30 mouse cellular contexts compared by ENCODE assay signal in genomic region chr9:42202271-42202670, GRCm38 (mm10).
"Had no signal": no experiment of that assay in that cellular context is flagged by ENCODE, and none has a peak within 500 bp of the region (broad histone marks: within the 10 kb centered on the region; RNA-seq: fewer than 3 reads in every experiment).

No protein-coding gene starts in this region.

- H3K9me3 ChIP-seq: limb, embryonic 10.5 days; limb, embryonic 12.5 days; limb, embryonic 13.5 days; limb, embryonic 15.5 days; liver, embryonic 12.5 days; liver, embryonic 13.5 days; liver, embryonic 15.5 days; lung, embryonic 15.5 days; megakaryocyte, embryonic 14.5 days; midbrain, embryonic 10.5 days; midbrain, embryonic 12.5 days; midbrain, embryonic 13.5 days; midbrain, embryonic 15.5 days; neural tube, embryonic 12.5 days had no signal

- H3K4me3 ChIP-seq: left cerebral cortex, adult 2 months; limb, embryonic 10.5 days; limb, embryonic 12.5 days; limb, embryonic 13.5 days; limb, embryonic 15.5 days; liver, embryonic 12.5 days; liver, embryonic 13.5 days; liver, embryonic 15.5 days; lung, embryonic 15.5 days; megakaryocyte, embryonic 14.5 days; midbrain, embryonic 10.5 days; midbrain, embryonic 12.5 days; midbrain, embryonic 13.5 days; midbrain, embryonic 15.5 days; myocyte; neural tube, embryonic 12.5 days had no signal

- ATAC-seq: liver, embryonic 12.5 days; liver, postnatal 0 days; lung, postnatal 0 days; midbrain, embryonic 13.5 days; midbrain, embryonic 15.5 days; midbrain, embryonic 16.5 days had no signal

- H3K9ac ChIP-seq: limb, embryonic 12.5 days; limb, embryonic 13.5 days; limb, embryonic 15.5 days; liver, embryonic 12.5 days; liver, embryonic 13.5 days; liver, embryonic 14.5 days; liver, embryonic 15.5 days; liver, postnatal 0 days; lung, embryonic 14.5 days; lung, embryonic 15.5 days; midbrain, embryonic 12.5 days; midbrain, embryonic 13.5 days; midbrain, embryonic 15.5 days; neural tube, embryonic 12.5 days had no signal

- H3K36me3 ChIP-seq: limb, embryonic 10.5 days; limb, embryonic 12.5 days; limb, embryonic 13.5 days; limb, embryonic 15.5 days; liver, embryonic 12.5 days; liver, embryonic 13.5 days; liver, embryonic 15.5 days; lung, embryonic 15.5 days; midbrain, embryonic 10.5 days; midbrain, embryonic 12.5 days; midbrain, embryonic 13.5 days; midbrain, embryonic 15.5 days; neural tube, embryonic 12.5 days had no signal

- H3K4me2 ChIP-seq: limb, embryonic 12.5 days; limb, embryonic 13.5 days; limb, embryonic 15.5 days; liver, embryonic 11.5 days; liver, embryonic 12.5 days; liver, embryonic 13.5 days; liver, embryonic 15.5 days; lung, embryonic 14.5 days; lung, embryonic 15.5 days; midbrain, embryonic 12.5 days; midbrain, embryonic 13.5 days; midbrain, embryonic 15.5 days; neural tube, embryonic 12.5 days had no signal

- H3K27me3 ChIP-seq: limb, embryonic 13.5 days; limb, embryonic 15.5 days; liver, embryonic 12.5 days; liver, embryonic 13.5 days; liver, embryonic 15.5 days; lung, embryonic 15.5 days; megakaryocyte, embryonic 14.5 days; midbrain, embryonic 12.5 days; midbrain, embryonic 13.5 days; midbrain, embryonic 15.5 days; neural tube, embryonic 12.5 days had no signal

- DNase-seq: left cerebral cortex, postnatal 4 days; liver; liver, embryonic 13.5 days; liver, postnatal 0 days; lung, adult 2 months; lung, embryonic 14.5 days; lung, postnatal 10 days; lung, postnatal 14 days; lung, postnatal 36 days; lung, postnatal 4 days had no signal

- H3K27ac ChIP-seq: left cerebral cortex, adult 2 months; limb, embryonic 10.5 days; limb, embryonic 12.5 days; limb, embryonic 13.5 days; limb, embryonic 15.5 days; liver, embryonic 12.5 days; liver, embryonic 13.5 days; liver, embryonic 14.5 days; liver, embryonic 15.5 days; lung, embryonic 15.5 days; macrophage; midbrain, embryonic 10.5 days; midbrain, embryonic 12.5 days; midbrain, embryonic 13.5 days; midbrain, embryonic 15.5 days; neural tube, embryonic 12.5 days had no signal

- H3K4me1 ChIP-seq: limb, embryonic 15.5 days; liver, embryonic 12.5 days; liver, embryonic 13.5 days; liver, embryonic 15.5 days; megakaryocyte, embryonic 14.5 days; midbrain, embryonic 10.5 days; midbrain, embryonic 12.5 days; midbrain, embryonic 15.5 days had no signal
